Mouse (Mus musculus) embryonic facial prominence, embryonic 12.5 days (tissue): ENCODE data around the gene Aqp12. TPM values are rescaled to one million over a fixed set of nuclear protein-coding genes. Genes with fewer than 3 reads are reported as not detected.

ENCODE experiments used
- ATAC-seq: fragments of 200-750 bp; cut with Nextera tagmentation; 2 replicates; pipeline ENCODE4 v1.8.0; 2017; ENCODE audit not compliant: insufficient number of reproducible peaks, insufficient read depth, low FRiP score, low TSS enrichment
- H3K27ac ChIP-seq: fragments of 300-500 bp; sonication (generic); 2 replicates; pipeline ENCODE4 v1.5.1; 2016; ENCODE audit warnings: mild to moderate bottlenecking
- H3K27me3 ChIP-seq: fragments of 300-500 bp; sonication (generic); 2 replicates; pipeline ENCODE4 v1.6.1; 2016; ENCODE audit warnings: mild to moderate bottlenecking, moderate library complexity
- H3K36me3 ChIP-seq: fragments of 300-500 bp; sonication (generic); 2 replicates; pipeline ENCODE4 v1.6.1; 2016; ENCODE audit warnings: mild to moderate bottlenecking
- H3K4me1 ChIP-seq: fragments of 300-500 bp; sonication (generic); 2 replicates; pipeline ENCODE4 v1.6.1; 2016
- H3K4me2 ChIP-seq: fragments of 300-500 bp; sonication (generic); replicated peaks from 2 replicates; pipeline ENCODE4 v1.6.1; 2016; ENCODE audit warnings: mild to moderate bottlenecking, moderate library complexity
- H3K4me3 ChIP-seq: fragments of 300-500 bp; sonication (generic); 2 replicates; pipeline ENCODE4 v1.5.1; 2016; ENCODE audit warnings: mild to moderate bottlenecking
- H3K9ac ChIP-seq: fragments of 300-500 bp; sonication (generic); 2 replicates; pipeline ENCODE4 v1.6.1; 2016; ENCODE audit warnings: mild to moderate bottlenecking, moderate library complexity
- H3K9me3 ChIP-seq: fragments of 300-500 bp; sonication (generic); 2 replicates; pipeline ENCODE4 v1.6.1; 2016; ENCODE audit warnings: mild to moderate bottlenecking, moderate library complexity
- WGBS: fragments of 180-500 bp; shearing (Covaris S2); methylation state at CpG from one replicate; pipeline ENCODE4 v1.1.7; 2016; 5-methylcytosine and 5-hydroxymethylcytosine counted together
- polyA plus RNA-seq: library from polyadenylated mRNA; unstranded; fragments of >200 nt; fragmentation: Nextera tagmentation; extraction: Ambion mirVana; gene quantifications from 2 replicates; pipeline ENCODE4 v1.2.1, GENCODE M21; 2016

Aqp12 gene
- polyA plus RNA-seq, 1 experiment from 2014 or later, result not detected

- Histone ChIP-seq H3K27me3 (no peaks in the 10 kb centered on the region), H3K4me1 (no peaks in the 10 kb centered on the region), H3K4me2 (no peak overlapping the region), H3K36me3 (no peaks in the 10 kb centered on the region), H3K9ac (no peak overlapping the region), H3K4me3 (no peak overlapping the region), H3K9me3 (no peaks in the 10 kb centered on the region), H3K27ac (no peak overlapping the region)
- 81% methylated on average over 10 of the region's 10 CpGs for WGBS
- no peak for ATAC-seq
Measured at GRCm38 (mm10) chr1:93018716-93019115, 12.6 kb downstream of the Aqp12 start.

GRCm38 (mm10) chr1:93020602-93021001, 14.5 kb downstream of the Aqp12 start:
- H3K4me2 ChIP-seq, result no peak overlapping the region
- H3K27me3 ChIP-seq, result no peaks in the 10 kb centered on the region
- no peak overlapping the region for H3K27ac ChIP-seq
- no peak overlapping the region for H3K4me3 ChIP-seq
- 81% methylated on average over 4 of the region's 4 CpGs for WGBS
- no peak for ATAC-seq
- no peaks in the 10 kb centered on the region; the same call in 1 of the 2 replicates for H3K36me3 ChIP-seq
- H3K9ac ChIP-seq, result no peak overlapping the region
- no peaks in the 10 kb centered on the region for H3K4me1 ChIP-seq
- no peaks in the 10 kb centered on the region for H3K9me3 ChIP-seq

GRCm38 (mm10) chr1:93026600-93026999, 20.5 kb downstream of the Aqp12 start:
- Histone ChIP-seq H3K36me3 (no peaks in the 10 kb centered on the region; the same call in 1 of the 2 replicates), H3K4me2 (no peak overlapping the region), H3K9me3 (no peaks in the 10 kb centered on the region), H3K27ac (no peak overlapping the region), H3K4me3 (no peak overlapping the region), H3K27me3 (no peaks in the 10 kb centered on the region), H3K9ac (no peak overlapping the region), H3K4me1 (no peaks in the 10 kb centered on the region)
- ATAC-seq, result no peak
- 86% methylated on average over 8 of the region's 8 CpGs for WGBS

- H3K36me3 ChIP-seq, result no peaks in the 10 kb centered on the region; the same call in 1 of the 2 replicates
- H3K9me3 ChIP-seq, result no peaks in the 10 kb centered on the region
- WGBS, result 91% methylated on average over 10 of the region's 10 CpGs
- no peak overlapping the region for H3K9ac ChIP-seq
- no peak overlapping the region for H3K4me3 ChIP-seq
- ATAC-seq, result no peak
- H3K4me2 ChIP-seq, result no peak overlapping the region
- no peaks in the 10 kb centered on the region for H3K27me3 ChIP-seq
- no peaks in the 10 kb centered on the region for H3K4me1 ChIP-seq
- H3K27ac ChIP-seq, result no peak overlapping the region
Measured at GRCm38 (mm10) chr1:93029387-93029786, 23.3 kb downstream of the Aqp12 start.

GRCm38 (mm10) chr1:93030060-93030459, 23.9 kb downstream of the Aqp12 start:
- Histone ChIP-seq H3K4me1 (no peaks in the 10 kb centered on the region), H3K27me3 (no peaks in the 10 kb centered on the region), H3K36me3 (no peaks in the 10 kb centered on the region; the same call in 1 of the 2 replicates), H3K9me3 (no peaks in the 10 kb centered on the region), H3K4me2 (no peak overlapping the region), H3K9ac (no peak overlapping the region), H3K4me3 (no peak overlapping the region), H3K27ac (no peak overlapping the region)
- 71% methylated on average over 2 of the region's 2 CpGs for WGBS
- no peak for ATAC-seq

GRCm38 (mm10) chr1:93031199-93031598, 25.1 kb downstream of the Aqp12 start:
- Histone ChIP-seq H3K4me2 (no peak overlapping the region), H3K27me3 (no peaks in the 10 kb centered on the region), H3K36me3 (no peaks in the 10 kb centered on the region), H3K27ac (no peak overlapping the region), H3K9me3 (no peaks in the 10 kb centered on the region), H3K4me3 (no peak overlapping the region), H3K9ac (no peak overlapping the region), H3K4me1 (no peaks in the 10 kb centered on the region)
- 88% methylated on average over 3 of the region's 3 CpGs for WGBS
- ATAC-seq, result no peak

GRCm38 (mm10) chr1:93033989-93034388, 27.9 kb downstream of the Aqp12 start:
- H3K9ac ChIP-seq, result no peak overlapping the region
- no peaks in the 10 kb centered on the region for H3K4me1 ChIP-seq
- no peaks in the 10 kb centered on the region for H3K9me3 ChIP-seq
- 62% methylated on average over 8 of the region's 8 CpGs for WGBS
- H3K36me3 ChIP-seq, result peaks cover 7% of the 10 kb centered on the region; the same call in 1 of the 2 replicates
- H3K27me3 ChIP-seq, result no peaks in the 10 kb centered on the region
- H3K27ac ChIP-seq, result no peak overlapping the region
- H3K4me3 ChIP-seq, result no peak overlapping the region
- no peak for ATAC-seq
- no peak overlapping the region for H3K4me2 ChIP-seq

GRCm38 (mm10) chr1:93035981-93036380, 29.8 kb downstream of the Aqp12 start:
- no peaks in the 10 kb centered on the region for H3K27me3 ChIP-seq
- H3K27ac ChIP-seq, result no peak overlapping the region
- H3K9me3 ChIP-seq, result no peaks in the 10 kb centered on the region
- no peak overlapping the region for H3K9ac ChIP-seq
- H3K4me3 ChIP-seq, result no peak overlapping the region
- 76% methylated on average over 4 of the region's 4 CpGs for WGBS
- no peak for ATAC-seq
- peaks cover 8% of the 10 kb centered on the region; the same call in 1 of the 2 replicates for H3K36me3 ChIP-seq
- H3K4me1 ChIP-seq, result no peaks in the 10 kb centered on the region
- H3K4me2 ChIP-seq, result no peak overlapping the region

GRCm38 (mm10) chr1:93046153-93046789, 40.1 kb downstream of the Aqp12 start:
- Histone ChIP-seq H3K9me3 (no peaks in the 10 kb centered on the region), H3K9ac (no peak overlapping the region), H3K4me3 (no peak overlapping the region), H3K27me3 (no peaks in the 10 kb centered on the region), H3K4me1 (no peaks in the 10 kb centered on the region), H3K27ac (no peak overlapping the region), H3K4me2 (no peak overlapping the region), H3K36me3 (no peaks in the 10 kb centered on the region)
- ATAC-seq, result no peak
- WGBS, result 91% methylated on average over 10 of the region's 10 CpGs

- 84% methylated on average over 3 of the region's 3 CpGs for WGBS
- no peaks in the 10 kb centered on the region for H3K9me3 ChIP-seq
- H3K36me3 ChIP-seq, result no peaks in the 10 kb centered on the region
- H3K9ac ChIP-seq, result no peak overlapping the region
- no peak overlapping the region for H3K4me2 ChIP-seq
- H3K4me3 ChIP-seq, result no peak overlapping the region
- no peak overlapping the region for H3K27ac ChIP-seq
- H3K27me3 ChIP-seq, result no peaks in the 10 kb centered on the region
- H3K4me1 ChIP-seq, result no peaks in the 10 kb centered on the region
- ATAC-seq, result no peak
Measured at GRCm38 (mm10) chr1:93050071-93050470, 43.9 kb downstream of the Aqp12 start.

GRCm38 (mm10) chr1:93051124-93051833, 45.1 kb downstream of the Aqp12 start:
- no peaks in the 10 kb centered on the region for H3K36me3 ChIP-seq
- H3K4me1 ChIP-seq, result no peaks in the 10 kb centered on the region
- WGBS, result 67% methylated on average over 20 of the region's 23 CpGs
- H3K27ac ChIP-seq, result no peak overlapping the region
- no peak overlapping the region for H3K4me2 ChIP-seq
- no peak overlapping the region for H3K9ac ChIP-seq
- no peaks in the 10 kb centered on the region for H3K27me3 ChIP-seq
- H3K9me3 ChIP-seq, result no peaks in the 10 kb centered on the region
- 0 out of 2 replicates have a peak, but pooled peaks have one; percentile 47 for ATAC-seq
- H3K4me3 ChIP-seq, result no peak overlapping the region
